Mouse (Mus musculus) kidney, adult 2 months (tissue): ENCODE results near the gene Glis1. TPM values are rescaled to one million over a fixed set of nuclear protein-coding genes. Genes with fewer than 3 reads are reported as not detected.

ENCODE experiments used
- DNase-seq: peaks from one replicate; pipeline ENCODE4 v3.0.0; 2021
- H3K27ac ChIP-seq: fragments of 200-500 bp; 2 replicates; pipeline ENCODE4 v1.5.1; 2012; ENCODE audit warnings: low read depth, low read length, control low read depth, inconsistent platforms; ENCODE audit not compliant: insufficient read depth
- H3K27me3 ChIP-seq: fragments of 200-500 bp; replicated peaks from 2 replicates; pipeline ENCODE4 v1.6.1; 2012; ENCODE audit warnings: mild to moderate bottlenecking, moderate library complexity, low read length, inconsistent platforms; ENCODE audit not compliant: control insufficient read depth, insufficient read depth
- H3K36me3 ChIP-seq: fragments of 200-500 bp; 2 replicates; pipeline ENCODE4 v1.6.1; 2012; ENCODE audit warnings: mild to moderate bottlenecking, moderate library complexity, low read length, inconsistent platforms; ENCODE audit not compliant: control insufficient read depth, insufficient read depth
- H3K4me1 ChIP-seq: fragments of 200-500 bp; 2 replicates; pipeline ENCODE4 v1.6.1; 2011; ENCODE audit warnings: low read length; ENCODE audit not compliant: control insufficient read depth, insufficient read depth
- H3K4me3 ChIP-seq: fragments of 200-500 bp; 2 replicates; pipeline ENCODE4 v1.5.1; 2011; ENCODE audit warnings: mild to moderate bottlenecking, low read depth, low read length, control low read depth; ENCODE audit not compliant: insufficient read depth
- CTCF ChIP-seq: fragments of 200-500 bp; conservative IDR thresholded peaks from 2 replicates; pipeline ENCODE4 v1.5.1; 2011; ENCODE audit warnings: low read depth, mild to moderate bottlenecking, control low read depth, low read length, moderate library complexity, mixed read lengths; ENCODE audit not compliant: insufficient read depth, insufficient read length
- POLR2A ChIP-seq: fragments of 200-500 bp; IDR thresholded peaks from one replicate; pipeline ENCODE4 v1.6.1; 2011; ENCODE audit warnings: low read depth, low read length, control low read depth
- WGBS: fragments of 180-500 bp; shearing (Covaris S2); methylation state at CpG from one replicate; pipeline ENCODE4 v1.1.7; 2018; 5-methylcytosine and 5-hydroxymethylcytosine counted together
- polyA plus RNA-seq: library from polyadenylated mRNA; depleted of rRNA; stranded (reverse); fragments of >200 nt; gene quantifications from 2 replicates; pipeline ENCODE4 v1.2.3, GENCODE M21; 2012

Gene Glis1
- polyA plus RNA-seq, 1 experiment: 15.2 TPM

- H3K4me3 ChIP-seq: no peak overlapping the region
- 82% methylated on average over 17 of the region's 17 CpGs for WGBS
Measured at GRCm38 (mm10) chr4:107605964-107606602, 171.7 kb downstream of the Glis1 start.

GRCm38 (mm10) chr4:107609775-107610174, 175.4 kb downstream of the Glis1 start:
- Histone ChIP-seq H3K4me1 (no peaks in the 10 kb centered on the region), H3K36me3 (no peaks in the 10 kb centered on the region), H3K27ac (no peak overlapping the region), H3K27me3 (no peaks in the 10 kb centered on the region), H3K4me3 (no peak overlapping the region)
- whole genome bisulfite sequencing: 94% methylated on average over 8 of the region's 8 CpGs
- DNase-seq: no peak
- TF ChIP-seq CTCF (no peak), POLR2A (no peak)

More at GRCm38 (mm10) chr4:107605964-107606602, 171.7 kb downstream of the Glis1 start:
- DNase-seq: no peak
- Histone ChIP-seq H3K27ac (no peak overlapping the region), H3K36me3 (no peaks in the 10 kb centered on the region), H3K27me3 (no peaks in the 10 kb centered on the region), H3K4me1 (no peaks in the 10 kb centered on the region)
- TF ChIP-seq POLR2A: no peak

GRCm38 (mm10) chr4:107611888-107612650, 177.7 kb downstream of the Glis1 start:
- Histone ChIP-seq H3K36me3 (no peaks in the 10 kb centered on the region), H3K27ac (no peak overlapping the region), H3K27me3 (no peaks in the 10 kb centered on the region), H3K4me3 (no peak overlapping the region), H3K4me1 (no peaks in the 10 kb centered on the region)
- DNase-seq: no peak
- WGBS: 76% methylated on average over 9 of the region's 9 CpGs
- TF ChIP-seq CTCF (no peak), POLR2A (no peak)

DNA sequence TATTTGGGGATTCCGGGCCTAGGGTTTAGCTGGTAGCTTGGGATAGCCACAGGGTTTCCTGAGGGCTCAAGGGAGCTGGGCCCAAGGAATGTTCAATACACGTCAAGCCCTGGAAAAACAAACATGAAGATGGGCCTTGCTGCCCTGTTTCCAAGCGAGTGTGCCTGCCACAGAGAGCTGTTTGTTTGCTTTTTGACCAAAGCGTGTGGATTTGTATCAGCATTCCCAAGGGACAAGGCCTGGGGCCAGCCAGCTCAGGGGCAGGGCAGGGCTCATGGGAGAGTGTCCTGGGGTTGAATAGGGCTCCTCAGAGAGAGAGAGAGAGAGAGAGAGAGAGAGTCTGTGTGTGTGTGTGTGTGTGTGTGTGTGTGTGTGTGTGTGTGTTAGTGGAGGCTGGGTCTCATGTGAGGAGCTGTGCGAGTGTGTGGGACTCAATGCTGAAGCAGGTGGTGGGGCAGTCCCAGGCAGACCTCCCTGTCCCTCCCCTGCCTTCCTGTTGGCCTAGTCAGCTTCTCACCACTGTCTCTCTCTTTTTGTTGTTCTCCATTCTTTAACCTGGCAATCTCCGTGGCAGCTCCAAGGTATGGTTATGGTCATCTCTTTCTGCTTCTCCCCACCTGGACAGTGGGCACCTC, 183.3 kb downstream of the Glis1 start:
- Histone ChIP-seq H3K27ac (no peak overlapping the region), H3K36me3 (no peaks in the 10 kb centered on the region), H3K4me3 (no peak overlapping the region), H3K27me3 (no peaks in the 10 kb centered on the region), H3K4me1 (no peaks in the 10 kb centered on the region)
- peak; percentile 44 for DNase-seq
- no peak for TF ChIP-seq CTCF
- no peak for TF ChIP-seq POLR2A
- WGBS: 69% methylated on average over 6 of the region's 6 CpGs

GRCm38 (mm10) chr4:107619487-107619886, 185.1 kb downstream of the Glis1 start:
- H3K27ac ChIP-seq: no peak overlapping the region
- H3K4me3 ChIP-seq: no peak overlapping the region
- no peak for DNase-seq
- TF ChIP-seq POLR2A (no peak), CTCF (no peak)
- H3K4me1 ChIP-seq: no peaks in the 10 kb centered on the region
- WGBS: 93% methylated on average over 7 of the region's 7 CpGs
- no peaks in the 10 kb centered on the region for H3K36me3 ChIP-seq
- no peaks in the 10 kb centered on the region for H3K27me3 ChIP-seq

- 76% methylated on average over 5 of the region's 5 CpGs for WGBS
- H3K27me3 ChIP-seq: no peaks in the 10 kb centered on the region
Measured at GRCm38 (mm10) chr4:107621366-107621765, 187.0 kb downstream of the Glis1 start.

GRCm38 (mm10) chr4:107622296-107622695, 187.9 kb downstream of the Glis1 start:
- peak; percentile 8 for DNase-seq
- Histone ChIP-seq H3K27ac (no peak overlapping the region), H3K36me3 (no peaks in the 10 kb centered on the region), H3K4me3 (no peak overlapping the region), H3K27me3 (no peaks in the 10 kb centered on the region), H3K4me1 (no peaks in the 10 kb centered on the region)
- 56% methylated on average over 6 of the region's 6 CpGs for WGBS
- no peak for TF ChIP-seq CTCF
- TF ChIP-seq POLR2A: no peak

More at GRCm38 (mm10) chr4:107621366-107621765, 187.0 kb downstream of the Glis1 start:
- no peak overlapping the region for H3K27ac ChIP-seq
- DNase-seq: no peak
- H3K4me3 ChIP-seq: no peak overlapping the region
- H3K36me3 ChIP-seq: no peaks in the 10 kb centered on the region
- no peak for TF ChIP-seq POLR2A
- TF ChIP-seq CTCF: no peak
- H3K4me1 ChIP-seq: no peaks in the 10 kb centered on the region
